Mouse (Mus musculus) MEL (cell line): ENCODE results near the gene Ctsr.

Experiments
- CTCF ChIP-seq, 3 experiments: IDR thresholded peaks in 2 of 3; conservative IDR thresholded peaks in 1 of 3; 2 replicates each; pipeline ENCODE4 v1.5.1; 2011 to 2012; ENCODE audit warnings: low read length in 3 of 3, low read depth in 2 of 3, mild to moderate bottlenecking in 2 of 3, improper control_type of control experiment in 1 of 3, inconsistent platforms in 1 of 3, mixed read lengths in 1 of 3, moderate library complexity in 1 of 3; ENCODE audit not compliant: control insufficient read depth in 1 of 3, insufficient read depth in 1 of 3, poor library complexity in 1 of 3, severe bottlenecking in 1 of 3
- EP300 ChIP-seq, 2 experiments: IDR thresholded peaks; 2 replicates each; pipeline ENCODE4 v1.6.1; 2011; ENCODE audit warnings: improper control_type of control experiment in 2 of 2, low read length in 2 of 2, low read depth in 1 of 2, mild to moderate bottlenecking in 1 of 2
- GATA1 ChIP-seq: IDR thresholded peaks from 2 replicates; pipeline ENCODE4 v1.6.1; 2011; ENCODE audit warnings: low read depth, low read length, improper control_type of control experiment
- MAX ChIP-seq: IDR thresholded peaks from 2 replicates; pipeline ENCODE4 v1.6.1; 2011; ENCODE audit warnings: low read length, improper control_type of control experiment
- NRF1 ChIP-seq: IDR thresholded peaks from 2 replicates; pipeline ENCODE4 v1.6.1; 2014; ENCODE audit warnings: low read depth, mild to moderate bottlenecking, inconsistent platforms, low read length, improper control_type of control experiment, moderate library complexity; ENCODE audit not compliant: poor library complexity, insufficient read depth, severe bottlenecking
- POLR2A ChIP-seq, 2 experiments: IDR thresholded peaks; 2 replicates each; pipeline ENCODE4 v1.6.1; 2011 to 2012; ENCODE audit warnings: low read length in 2 of 2, mild to moderate bottlenecking in 2 of 2, control low read depth in 1 of 2, improper control_type of control experiment in 1 of 2, low read depth in 1 of 2, moderate library complexity in 1 of 2; ENCODE audit not compliant: control insufficient read depth in 1 of 2, insufficient read depth in 1 of 2, poor library complexity in 1 of 2
- POLR2AphosphoS5 ChIP-seq: IDR thresholded peaks from 2 replicates; pipeline ENCODE4 v1.6.1; 2012; ENCODE audit warnings: low read depth, borderline replicate concordance, mild to moderate bottlenecking, inconsistent platforms, low read length, moderate library complexity, mixed read lengths
- TAL1 ChIP-seq: IDR thresholded peaks from 2 replicates; pipeline ENCODE4 v1.6.1; 2012; ENCODE audit warnings: mild to moderate bottlenecking, inconsistent platforms, low read length, moderate library complexity, mixed read lengths
- TBP ChIP-seq: IDR thresholded peaks from 2 replicates; pipeline ENCODE4 v1.8.0; 2011; ENCODE audit warnings: low read depth, low read length, improper control_type of control experiment
- UBTF ChIP-seq: IDR thresholded peaks from 2 replicates; pipeline ENCODE4 v1.6.1; 2012; ENCODE audit warnings: low read depth, mild to moderate bottlenecking, inconsistent platforms, low read length, improper control_type of control experiment, moderate library complexity, borderline replicate concordance; ENCODE audit not compliant: insufficient read depth

DNA sequence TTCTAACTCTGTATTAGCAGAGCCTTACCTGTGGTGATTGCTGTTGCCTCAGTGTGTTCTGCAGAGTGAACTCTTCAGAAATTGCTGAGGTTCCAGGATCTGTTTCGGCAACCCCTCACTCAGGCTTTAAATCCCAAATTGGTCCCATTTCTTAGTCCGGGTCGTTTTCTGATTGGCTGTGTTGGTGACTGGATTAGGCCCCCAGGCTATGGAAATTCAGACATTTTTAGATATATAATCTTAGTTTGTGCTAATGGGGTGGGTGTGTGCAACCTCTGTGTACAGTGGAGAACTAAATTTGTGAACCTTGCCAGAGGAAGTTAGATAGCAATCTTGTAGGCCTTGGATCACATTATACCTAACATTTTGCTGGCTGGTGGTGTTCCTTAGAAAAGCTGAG, 39.3 kb upstream of the Ctsr start, which contains the start of gene Cts6:
- TF ChIP-seq CTCF (IDR thresholded peaks at IDR 0.05 in 2 of 3, conservative IDR thresholded peaks at IDR 0.05 in 1 of 3; ENCODE audit: control insufficient read depth in 1 of 3, insufficient read depth in 1 of 3, low read depth in 2 of 3, low read length in 3 of 3, poor library complexity in 1 of 3, severe bottlenecking in 1 of 3) (no peak), GATA1 (no peak), POLR2A (IDR thresholded peaks at IDR 0.05; ENCODE audit: control insufficient read depth in 1 of 2, insufficient read depth in 1 of 2, low read depth in 1 of 2, low read length in 2 of 2, poor library complexity in 1 of 2) (no peak), MAX (no peak), TAL1 (no peak), TBP (no peak), NRF1 (no peak), EP300 (IDR thresholded peaks at IDR 0.05; ENCODE audit: low read depth in 1 of 2, low read length in 2 of 2) (no peak), POLR2AphosphoS5 (no peak), UBTF (no peak)
